Mouse (Mus musculus): ENCODE results near the gene Cep83. TPM values are rescaled to one million over a fixed set of nuclear protein-coding genes. Genes with fewer than 3 reads are reported as not detected.

Gene Cep83
- polyA plus RNA-seq (2017; shearing (Covaris generic)), result 17.4 TPM

DNA sequence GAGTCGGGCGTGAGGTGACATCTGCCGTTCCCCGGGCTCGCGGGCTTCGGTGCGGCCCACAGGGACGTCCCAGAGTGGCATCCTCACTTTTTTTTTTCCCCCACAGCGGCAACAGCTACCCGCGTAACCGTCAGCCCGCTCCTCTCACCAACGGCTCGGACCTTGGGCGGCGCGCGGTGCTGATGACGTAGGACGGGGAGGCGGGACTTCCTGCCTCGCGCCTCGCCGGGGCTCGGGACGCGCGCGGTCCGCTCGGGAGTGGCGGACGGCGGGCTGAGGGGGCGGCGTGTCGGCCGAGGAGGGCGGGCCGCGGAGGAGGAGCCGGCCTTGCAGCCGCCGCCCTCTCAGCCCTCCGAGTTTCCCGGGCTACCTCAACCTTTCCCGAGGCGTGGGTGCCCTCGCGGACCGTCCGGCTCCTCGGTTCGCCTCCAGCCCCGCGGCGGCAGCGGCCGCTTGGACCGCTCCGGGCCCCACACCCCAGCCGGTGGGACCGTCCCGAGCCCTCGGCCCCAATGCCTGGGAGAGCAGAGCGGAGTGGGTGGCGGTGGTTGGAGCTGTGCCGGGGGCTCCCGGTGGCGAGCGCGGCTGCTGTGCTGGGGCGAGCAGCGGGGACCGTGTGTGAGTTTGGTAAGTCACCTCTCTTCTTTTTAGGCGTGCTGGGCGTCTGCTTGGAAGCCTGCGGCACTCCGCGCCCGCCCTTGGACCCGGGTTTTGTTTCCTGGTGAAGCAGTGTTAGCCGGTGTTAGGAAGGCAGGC is at the start of gene Cep83:
Cep83 (plus strand) TSS at position 235 of the 756 bp plus-strand sequence.

